Mouse (Mus musculus) lung, adult 2 months (tissue): ENCODE data around the gene Ubr3.

Source experiments
- CTCF ChIP-seq: fragments of 200-500 bp; IDR thresholded peaks from 2 replicates; pipeline ENCODE4 v1.5.1; 2011; ENCODE audit warnings: mild to moderate bottlenecking, low read length, control low read depth; ENCODE audit not compliant: insufficient read depth
- POLR2A ChIP-seq: fragments of 200-500 bp; IDR thresholded peaks from 2 replicates; pipeline ENCODE4 v1.6.1; 2011; ENCODE audit warnings: low read depth, mild to moderate bottlenecking, control low read depth, low read length, borderline replicate concordance; ENCODE audit errors: extremely low read depth

DNA sequence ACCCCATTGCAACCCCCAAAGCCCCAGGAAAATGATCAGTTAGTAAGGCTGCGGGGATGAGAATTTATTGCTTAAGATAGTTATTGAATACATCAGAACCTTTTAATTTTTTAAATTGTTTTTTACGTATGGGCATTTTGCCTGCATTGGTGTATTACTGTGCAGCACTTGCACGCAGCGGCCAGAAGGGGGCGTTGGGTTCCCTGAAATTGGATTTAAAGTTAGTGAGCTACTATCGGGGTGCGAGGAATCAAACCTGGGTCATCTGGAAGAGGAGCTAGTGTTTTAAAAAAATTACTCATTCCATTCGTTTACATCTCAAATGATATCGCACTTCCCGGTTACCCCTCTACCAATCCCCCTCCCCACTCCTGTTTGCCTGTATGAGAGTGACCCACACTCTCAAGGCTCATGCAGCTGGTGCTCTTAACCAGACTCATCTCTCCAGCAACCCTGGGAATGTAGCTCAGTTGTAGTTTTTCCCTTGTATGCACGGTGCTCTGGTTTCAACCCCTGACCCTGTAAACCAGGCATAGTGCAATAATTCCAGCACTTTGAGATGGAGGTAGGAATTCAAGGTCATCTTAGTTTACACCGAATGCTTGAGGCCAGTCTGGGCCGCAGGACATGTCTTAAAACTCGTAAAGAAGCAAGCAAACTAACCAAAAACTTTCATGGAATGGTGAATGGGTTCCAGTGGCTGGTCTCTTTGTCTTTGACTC lies 1.4 kb upstream of the Ubr3 start:
- peak; percentile 47 for TF ChIP-seq CTCF
- TF ChIP-seq POLR2A: no peak
